ENCODE assay signal across 10 mouse cellular contexts in the genomic region with DNA sequence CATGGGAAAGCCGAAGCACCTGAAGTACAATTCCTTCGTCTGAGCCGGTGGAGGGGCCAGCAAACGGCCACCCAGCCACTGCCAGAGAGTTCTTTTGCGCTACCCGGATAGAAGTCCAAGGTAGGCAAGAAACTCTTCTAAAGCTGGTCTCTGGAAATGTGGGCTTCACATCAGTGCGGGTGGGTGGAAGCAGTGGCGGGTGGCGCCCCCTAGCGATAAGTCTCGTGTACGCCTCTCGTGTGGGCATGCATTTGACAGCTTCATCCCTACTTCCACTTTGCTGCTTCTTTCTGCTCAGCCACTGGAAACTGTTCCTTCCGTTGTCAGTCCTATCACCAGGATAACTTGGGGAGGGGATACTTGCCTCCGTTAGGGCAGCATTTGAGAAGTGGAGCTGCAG. TPM values are rescaled to one million over a fixed set of nuclear protein-coding genes. Genes with fewer than 3 reads are reported as not detected.
DNase-seq lines count a peak whose midpoint lies in the region; ATAC-seq lines count a peak whose summit lies in the region.
"Had no signal": no experiment of that assay in that cellular context is flagged by ENCODE, and none has a peak within 500 bp of the region (broad histone marks: within the 10 kb centered on the region; RNA-seq: fewer than 3 reads in every experiment).

No protein-coding gene starts in this region.

- intact Hi-C loops in heart, postnatal 36 days (cut with DNase I): no loop called here

- H3K9ac ChIP-seq in heart, embryonic 12.5 days: no peak overlapping the region
- H3K9ac ChIP-seq: embryonic facial prominence, embryonic 15.5 days had no signal

- H3K4me1 ChIP-seq in heart, embryonic 12.5 days (replicated peaks): peaks cover 6% of the 10 kb centered on the region; the same call in 1 of the 2 replicates

- no peak overlapping the region for H3K27ac ChIP-seq in heart, embryonic 12.5 days (ENCODE audit: poor library complexity, severe bottlenecking)
- H3K27ac ChIP-seq: embryonic facial prominence, embryonic 15.5 days had no signal

- H3K27me3 ChIP-seq in heart, embryonic 12.5 days (replicated peaks): peaks cover 23% of the 10 kb centered on the region; the same call in 1 of the 2 replicates
- H3K27me3 ChIP-seq: embryonic facial prominence, embryonic 15.5 days had no signal

- no peak overlapping the region for H3K4me3 ChIP-seq in heart, embryonic 12.5 days
- H3K4me3 ChIP-seq: embryonic facial prominence, embryonic 15.5 days had no signal

- peak; percentile 59 for DNase-seq in heart, postnatal 4 days
- peak; percentile 59 for DNase-seq in right cerebral cortex, postnatal 4 days
- no peak for DNase-seq in right cerebral cortex, postnatal 10 days (ENCODE audit: low spot score in 2 of 2)
- peak; percentile 72 to 83 for DNase-seq in cerebellum, postnatal 10 days
- DNase-seq in lung, postnatal 10 days: peak; percentile 46
- DNase-seq in frontal cortex, postnatal 14 days (ENCODE audit: low spot score in 2 of 2): no peak
- DNase-seq in heart, postnatal 36 days: no peak

- 48% methylated on average over 15 of the region's 15 CpGs for WGBS in heart, embryonic 12.5 days

- no peaks in the 10 kb centered on the region for H3K36me3 ChIP-seq in heart, embryonic 12.5 days
- H3K36me3 ChIP-seq: embryonic facial prominence, embryonic 15.5 days had no signal

- H3K9me3 ChIP-seq in heart, embryonic 12.5 days (replicated peaks): peaks cover 5% of the 10 kb centered on the region; the same call in 1 of the 2 replicates
- H3K9me3 ChIP-seq: embryonic facial prominence, embryonic 15.5 days had no signal

- H3K4me2 ChIP-seq in heart, embryonic 12.5 days: no peak overlapping the region
- H3K4me2 ChIP-seq: embryonic facial prominence, embryonic 15.5 days had no signal

- ATAC-seq in heart, embryonic 12.5 days (ENCODE audit: insufficient number of reproducible peaks, low FRiP score): no peak

RNA-seq across cellular contexts. Expression of a gene that starts 15.1 kb away (rescaled TPM):
- under 1 TPM; 0.20 to 0.24 TPM for total RNA-seq in heart, postnatal 4 days (2021)
- 0.33 and 0.50 TPM in 2 replicates for polyA plus RNA-seq in heart, embryonic 12.5 days (2016; fragmentation: Nextera tagmentation; extraction: Ambion mirVana)
- under 1 TPM in 1 of 2 experiments, not detected in 1; 0.27 TPM for total RNA-seq in heart, postnatal 36 days (2021)

RNA-seq across cellular contexts. Expression of a gene that starts 32.2 kb away (rescaled TPM):
- total RNA-seq in heart, postnatal 4 days (2021): 100 to 1,000 TPM; 124 to 137 TPM
- polyA plus RNA-seq in heart, embryonic 12.5 days (2016; fragmentation: Nextera tagmentation; extraction: Ambion mirVana): 95.0 and 103 TPM in 2 replicates
- total RNA-seq in heart, postnatal 36 days (2021): 100 to 1,000 TPM in 1 of 2 experiments, 10 to 100 TPM in 1; 97.9 to 113 TPM

RNA-seq across cellular contexts. Expression of a gene that starts 36.5 kb away (rescaled TPM):
- not detected for total RNA-seq in heart, postnatal 4 days (2021)
- polyA plus RNA-seq in heart, embryonic 12.5 days (2016; fragmentation: Nextera tagmentation; extraction: Ambion mirVana): not detected in 2 replicates
- total RNA-seq in heart, postnatal 36 days (2021): not detected
- polyA plus RNA-seq: liver, embryonic 16.5 days had no signal

RNA-seq across cellular contexts. Expression of a gene that starts 55.2 kb away (rescaled TPM):
- total RNA-seq in heart, postnatal 4 days (2021): 1,000 to 10,000 TPM; 1,651 to 1,714 TPM
- polyA plus RNA-seq in heart, embryonic 12.5 days (2016; fragmentation: Nextera tagmentation; extraction: Ambion mirVana): 1,063 and 1,083 TPM in 2 replicates
- total RNA-seq in heart, postnatal 36 days (2021): 1,000 to 10,000 TPM; 2,258 to 2,311 TPM

Comparison
In these comparisons a context has a peak if more than half of its experiments do, and no peak if none do; other contexts are left out.
1. DNase-seq: peak in heart, postnatal 4 days (single experiment), right cerebral cortex, postnatal 4 days (single experiment), cerebellum, postnatal 10 days (2 of 2) and lung, postnatal 10 days (single experiment); none in right cerebral cortex, postnatal 10 days (0 of 2), frontal cortex, postnatal 14 days (0 of 2) and heart, postnatal 36 days (0 of 2).